In genomic region chr8:117244601-117245000, GRCm38 (mm10) we compare ENCODE assay signal across 18 mouse cellular contexts. TPM values are rescaled to one million over a fixed set of nuclear protein-coding genes. Genes with fewer than 3 reads are reported as not detected.
A peak's percentile ranks its signal among the peaks of the same experiment; 100 is the strongest.
DNase-seq lines count a peak whose midpoint lies in the region; ATAC-seq and TF ChIP-seq lines count a peak whose summit lies in the region.
"Had no signal": no experiment of that assay in that cellular context is flagged by ENCODE, and none has a peak within 500 bp of the region (broad histone marks: within the 10 kb centered on the region; RNA-seq: fewer than 3 reads in every experiment).

No protein-coding gene starts in this region.

- no peaks in the 10 kb centered on the region for H3K36me3 ChIP-seq in kidney, postnatal 0 days (ENCODE audit: insufficient read depth, low read length)
- H3K36me3 ChIP-seq in kidney, embryonic 14.5 days (ENCODE audit: control insufficient read depth, insufficient read depth, low read length), result no peaks in the 10 kb centered on the region
- H3K36me3 ChIP-seq: embryonic facial prominence, embryonic 12.5 days had no signal

- H3K4me3 ChIP-seq in kidney, postnatal 0 days (replicated peaks; ENCODE audit: low read depth, low read length), result no peak overlapping the region
- H3K4me3 ChIP-seq in kidney, embryonic 14.5 days (ENCODE audit: low read length), result no peak overlapping the region
- no peak overlapping the region for H3K4me3 ChIP-seq in gastrocnemius, adult 2 months
- H3K4me3 ChIP-seq: embryonic facial prominence, embryonic 12.5 days; heart, adult 2 months had no signal

- no peaks in the 10 kb centered on the region for H3K4me1 ChIP-seq in kidney, postnatal 0 days (replicated peaks; ENCODE audit: insufficient read depth, low read length)
- no peaks in the 10 kb centered on the region for H3K4me1 ChIP-seq in kidney, embryonic 14.5 days (ENCODE audit: control insufficient read depth, insufficient read depth, low read length)
- H3K4me1 ChIP-seq: embryonic facial prominence, embryonic 12.5 days had no signal

- no peak overlapping the region for H3K9ac ChIP-seq in kidney, postnatal 0 days (ENCODE audit: low read depth, low read length)
- H3K9ac ChIP-seq in kidney, embryonic 14.5 days (ENCODE audit: low read depth, low read length), result no peak overlapping the region
- H3K9ac ChIP-seq: embryonic facial prominence, embryonic 12.5 days had no signal

- DNase-seq in kidney, postnatal 0 days (ENCODE audit: low spot score), result no peak
- DNase-seq in retina, postnatal 1 day, result peak; percentile 29
- no peak for DNase-seq in retina, embryonic 14.5 days (ENCODE audit: low spot score)
- peak; percentile 89 for DNase-seq in R1 (ENCODE audit: low read depth, low spot score)
- DNase-seq in gastrocnemius, adult 2 months, result no peak
- no peak for DNase-seq in frontal cortex, postnatal 25 days (ENCODE audit: low spot score in 2 of 2)
- DNase-seq: cerebellum, adult 8-10 months; heart, adult 2 months; kidney, postnatal 14 days; lung, adult 2 months; right cerebral cortex, postnatal 4 days; thymus, postnatal 36 days had no signal

- WGBS in kidney, postnatal 0 days, result 55% methylated on average over 6 of the region's 6 CpGs
- WGBS in kidney, embryonic 14.5 days, result 58% methylated on average over 6 of the region's 6 CpGs

- H3K4me2 ChIP-seq in kidney, postnatal 0 days (ENCODE audit: low read length), result no peak overlapping the region
- H3K4me2 ChIP-seq in kidney, embryonic 14.5 days (replicated peaks; ENCODE audit: low read depth, low read length), result no peak overlapping the region
- H3K4me2 ChIP-seq: embryonic facial prominence, embryonic 12.5 days had no signal

- H3K27ac ChIP-seq in kidney, postnatal 0 days, result no peak overlapping the region
- H3K27ac ChIP-seq in kidney, embryonic 14.5 days (ENCODE audit: low read depth, low read length), result no peak overlapping the region
- no peak overlapping the region for H3K27ac ChIP-seq in gastrocnemius, adult 2 months
- H3K27ac ChIP-seq: embryonic facial prominence, embryonic 12.5 days; heart, adult 2 months had no signal

- intact Hi-C loops in gastrocnemius, adult 2 months (cut with DNase I), result no loop called here

- ATAC-seq in kidney, postnatal 0 days (replicated peaks; ENCODE audit: low FRiP score, low read depth), result 0 out of 2 replicates have a peak, but pooled peaks have one; percentile 61
- no peak for ATAC-seq in kidney, embryonic 14.5 days (ENCODE audit: low FRiP score, low TSS enrichment)
- peak; percentile 47 for ATAC-seq in megakaryocyte progenitor cell, adult 5-6 weeks (replicated peaks; ENCODE audit: poor library complexity)
- ATAC-seq: activated CD4-positive, CD25-positive, alpha-beta regulatory T cell, adult 4 months; CD4-positive, CD25-positive, alpha-beta regulatory T cell, adult 4 months; forebrain, embryonic 16.5 days had no signal

- no peaks in the 10 kb centered on the region for H3K27me3 ChIP-seq in kidney, postnatal 0 days (ENCODE audit: insufficient read depth, low read length)
- no peaks in the 10 kb centered on the region for H3K27me3 ChIP-seq in kidney, embryonic 14.5 days (ENCODE audit: control insufficient read depth, insufficient read depth, low read length)
- H3K27me3 ChIP-seq: embryonic facial prominence, embryonic 12.5 days had no signal

- no peak for TF ChIP-seq CTCF in kidney, postnatal 0 days (IDR thresholded peaks at IDR 0.05; ENCODE audit: low read depth)
- no peak for TF ChIP-seq CTCF in gastrocnemius, adult 2 months (IDR thresholded peaks at IDR 0.05)

- H3K9me3 ChIP-seq in kidney, postnatal 0 days (replicated peaks; ENCODE audit: low read length), result no peaks in the 10 kb centered on the region
- no peaks in the 10 kb centered on the region for H3K9me3 ChIP-seq in kidney, embryonic 14.5 days (ENCODE audit: control insufficient read depth, low read length)
- H3K9me3 ChIP-seq: embryonic facial prominence, embryonic 12.5 days had no signal

RNA-seq across cellular contexts. Expression of gene Cmip, which starts 12.3 kb away (rescaled TPM):
- polyA plus RNA-seq in kidney, postnatal 0 days (2015; fragmentation: Nextera tagmentation; extraction: Ambion mirVana), result 31.3 and 36.8 TPM in 2 replicates
- 22.9 and 23.7 TPM in 2 replicates for polyA plus RNA-seq in kidney, embryonic 14.5 days (2014; fragmentation: Nextera tagmentation; extraction: Ambion mirVana)
- total RNA-seq in megakaryocyte progenitor cell, adult 5-6 weeks (2015), result 36.5 and 37.5 TPM in 2 replicates
- 9.5 TPM in 2 replicates for total RNA-seq in megakaryocyte progenitor cell, adult 5-6 weeks (2017)
- total RNA-seq in gastrocnemius, adult 2 months (2021), result 10 to 100 TPM in 1 of 2 experiments, 1 to 10 TPM in 1; 8.3 to 11.4 TPM

Comparison
In these comparisons a context has a peak if more than half of its experiments do, and no peak if none do; other contexts are left out.
1. DNase-seq: peak in retina, postnatal 1 day (single experiment) and R1 (single experiment); none in kidney, postnatal 0 days (single experiment), retina, embryonic 14.5 days (single experiment), gastrocnemius, adult 2 months (single experiment) and frontal cortex, postnatal 25 days (0 of 2).